Mouse (Mus musculus): Measurements from ENCODE around the gene Nav3. TPM values are rescaled to one million over a fixed set of nuclear protein-coding genes. Genes with fewer than 3 reads are reported as not detected.
A peak's percentile ranks its signal among the peaks of the same experiment; 100 is the strongest.

The Nav3 gene
- polyA plus RNA-seq, 1 experiment, result 0.30 TPM

- TF ChIP-seq CTCF (IDR thresholded peaks at IDR 0.05; ENCODE audit: extremely low read depth, insufficient read length, insufficient replicate concordance, low read depth, low read length) (no peak), POLR2A (IDR thresholded peaks at IDR 0.05; ENCODE audit: low read depth, low read length) (no peak)
- Histone ChIP-seq H3K4me1 (ENCODE audit: control insufficient read depth, insufficient read depth, insufficient read length, low read length) (no peaks in the 10 kb centered on the region), H3K4me3 (ENCODE audit: low read depth, low read length) (no peak overlapping the region), H3K27ac (ENCODE audit: insufficient read depth, low read depth, low read length) (no peak overlapping the region), H3K36me3 (ENCODE audit: control insufficient read depth, insufficient read depth, low read length) (no peaks in the 10 kb centered on the region), H3K27me3 (ENCODE audit: control insufficient read depth, insufficient read depth, low read length) (no peaks in the 10 kb centered on the region)
- 36% methylated on average over 5 of the region's 5 CpGs for WGBS
Measured at GRCm38 (mm10) chr10:109713001-109713400, 743.0 kb downstream of the Nav3 start.

GRCm38 (mm10) chr10:109699771-109700335, 756.2 kb downstream of the Nav3 start:
- H3K4me1 ChIP-seq (ENCODE audit: control insufficient read depth, insufficient read depth, insufficient read length, low read length), result no peaks in the 10 kb centered on the region
- H3K27ac ChIP-seq (ENCODE audit: insufficient read depth, low read depth, low read length), result no peak overlapping the region
- 40% methylated on average over 3 of the region's 3 CpGs for WGBS
- H3K4me3 ChIP-seq (ENCODE audit: low read depth, low read length), result no peak overlapping the region
- H3K36me3 ChIP-seq (ENCODE audit: control insufficient read depth, insufficient read depth, low read length), result no peaks in the 10 kb centered on the region
- H3K27me3 ChIP-seq (ENCODE audit: control insufficient read depth, insufficient read depth, low read length), result no peaks in the 10 kb centered on the region
- TF ChIP-seq POLR2A (IDR thresholded peaks at IDR 0.05; ENCODE audit: low read depth, low read length), result no peak
- no peak for TF ChIP-seq CTCF (IDR thresholded peaks at IDR 0.05; ENCODE audit: extremely low read depth, insufficient read length, insufficient replicate concordance, low read depth, low read length)

- WGBS, result 72% methylated on average over 3 of the region's 3 CpGs
- TF ChIP-seq POLR2A (IDR thresholded peaks at IDR 0.05; ENCODE audit: low read depth, low read length) (no peak), CTCF (IDR thresholded peaks at IDR 0.05; ENCODE audit: extremely low read depth, insufficient read length, insufficient replicate concordance, low read depth, low read length) (no peak)
- no peak overlapping the region for H3K27ac ChIP-seq (ENCODE audit: insufficient read depth, low read depth, low read length)
- no peaks in the 10 kb centered on the region for H3K27me3 ChIP-seq (ENCODE audit: control insufficient read depth, insufficient read depth, low read length)
- no peaks in the 10 kb centered on the region for H3K36me3 ChIP-seq (ENCODE audit: control insufficient read depth, insufficient read depth, low read length)
- H3K4me3 ChIP-seq (ENCODE audit: low read depth, low read length), result no peak overlapping the region
- H3K4me1 ChIP-seq (ENCODE audit: control insufficient read depth, insufficient read depth, insufficient read length, low read length), result no peaks in the 10 kb centered on the region
Measured at GRCm38 (mm10) chr10:109690564-109690963, 765.4 kb downstream of the Nav3 start.

- Histone ChIP-seq H3K4me3 (ENCODE audit: low read depth, low read length) (no peak overlapping the region), H3K4me1 (ENCODE audit: control insufficient read depth, insufficient read depth, insufficient read length, low read length) (no peaks in the 10 kb centered on the region), H3K27ac (ENCODE audit: insufficient read depth, low read depth, low read length) (no peak overlapping the region), H3K27me3 (ENCODE audit: control insufficient read depth, insufficient read depth, low read length) (no peaks in the 10 kb centered on the region), H3K36me3 (ENCODE audit: control insufficient read depth, insufficient read depth, low read length) (no peaks in the 10 kb centered on the region)
- WGBS, result 55% methylated on average over 27 of the region's 27 CpGs
- no peak for TF ChIP-seq POLR2A (IDR thresholded peaks at IDR 0.05; ENCODE audit: low read depth, low read length)
- TF ChIP-seq CTCF (IDR thresholded peaks at IDR 0.05; ENCODE audit: extremely low read depth, insufficient read length, insufficient replicate concordance, low read depth, low read length), result no peak
Measured at GRCm38 (mm10) chr10:109684109-109685056, 771.6 kb downstream of the Nav3 start.

DNA sequence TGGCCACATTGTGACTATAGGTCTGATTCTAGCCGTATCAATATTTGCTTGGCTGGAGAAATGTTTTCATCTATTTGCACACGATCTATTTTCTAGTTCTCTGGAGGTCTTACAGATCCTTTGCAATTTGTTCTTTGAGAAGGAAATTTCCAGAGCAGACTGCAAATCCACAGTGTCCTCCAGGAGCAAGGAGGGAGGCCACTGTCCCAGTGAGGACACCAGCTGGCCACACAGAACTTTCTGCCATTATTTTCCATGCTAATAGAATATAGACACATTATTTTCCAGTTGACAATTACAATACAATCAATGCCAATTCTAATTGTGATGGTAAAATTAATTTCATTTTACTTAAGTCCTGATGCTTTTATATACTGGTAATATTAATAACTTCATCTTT, 783.1 kb downstream of the Nav3 start:
- WGBS, result 61% methylated on average over 2 of the region's 2 CpGs
- no peaks in the 10 kb centered on the region for H3K36me3 ChIP-seq (ENCODE audit: control insufficient read depth, insufficient read depth, low read length)
- H3K4me3 ChIP-seq (ENCODE audit: low read depth, low read length), result no peak overlapping the region
- no peak overlapping the region for H3K27ac ChIP-seq (ENCODE audit: insufficient read depth, low read depth, low read length)
- TF ChIP-seq CTCF (IDR thresholded peaks at IDR 0.05; ENCODE audit: extremely low read depth, insufficient read length, insufficient replicate concordance, low read depth, low read length), result no peak
- TF ChIP-seq POLR2A (IDR thresholded peaks at IDR 0.05; ENCODE audit: low read depth, low read length), result no peak
- no peaks in the 10 kb centered on the region for H3K4me1 ChIP-seq (ENCODE audit: control insufficient read depth, insufficient read depth, insufficient read length, low read length)
- H3K27me3 ChIP-seq (ENCODE audit: control insufficient read depth, insufficient read depth, low read length), result no peaks in the 10 kb centered on the region

- H3K27me3 ChIP-seq (ENCODE audit: control insufficient read depth, insufficient read depth, low read length), result no peaks in the 10 kb centered on the region
- H3K27ac ChIP-seq (ENCODE audit: insufficient read depth, low read depth, low read length), result no peak overlapping the region
- no peaks in the 10 kb centered on the region for H3K4me1 ChIP-seq (ENCODE audit: control insufficient read depth, insufficient read depth, insufficient read length, low read length)
- H3K4me3 ChIP-seq (ENCODE audit: low read depth, low read length), result no peak overlapping the region
- TF ChIP-seq POLR2A (IDR thresholded peaks at IDR 0.05; ENCODE audit: low read depth, low read length) (no peak), CTCF (IDR thresholded peaks at IDR 0.05; ENCODE audit: extremely low read depth, insufficient read length, insufficient replicate concordance, low read depth, low read length) (no peak)
- H3K36me3 ChIP-seq (ENCODE audit: control insufficient read depth, insufficient read depth, low read length), result no peaks in the 10 kb centered on the region
- 69% methylated on average over 4 of the region's 4 CpGs for WGBS
Measured at GRCm38 (mm10) chr10:109667453-109667852, 788.6 kb downstream of the Nav3 start.

GRCm38 (mm10) chr10:109664629-109665317, 791.2 kb downstream of the Nav3 start:
- peak; percentile 20; the same call in 1 of the 2 replicates for TF ChIP-seq CTCF (IDR thresholded peaks at IDR 0.05; ENCODE audit: extremely low read depth, insufficient read length, insufficient replicate concordance, low read depth, low read length)
- no peak for TF ChIP-seq POLR2A (IDR thresholded peaks at IDR 0.05; ENCODE audit: low read depth, low read length)
- Histone ChIP-seq H3K36me3 (ENCODE audit: control insufficient read depth, insufficient read depth, low read length) (no peaks in the 10 kb centered on the region), H3K27me3 (ENCODE audit: control insufficient read depth, insufficient read depth, low read length) (no peaks in the 10 kb centered on the region), H3K27ac (ENCODE audit: insufficient read depth, low read depth, low read length) (no peak overlapping the region), H3K4me1 (ENCODE audit: control insufficient read depth, insufficient read depth, insufficient read length, low read length) (no peaks in the 10 kb centered on the region), H3K4me3 (ENCODE audit: low read depth, low read length) (no peak overlapping the region)
- WGBS, result 39% methylated on average over 14 of the region's 14 CpGs
